ENCODE assay signal across 1 mouse cellular context in genomic region chr2:27999996-28000583, GRCm38 (mm10).
TF ChIP-seq lines count a peak whose summit lies in the region.

No protein-coding gene starts in this region.

TF ChIP-seq in MEL, 35 proteins besides CTCF, POLR2A, EP300 and RAD21 (continued from another document):
- TF ChIP-seq CHD1 (IDR thresholded peaks at IDR 0.05; ENCODE audit: low read depth, low read length), result 0 out of 2 replicates have a peak, but pooled peaks have one; percentile 25
- TF ChIP-seq ZKSCAN1 (IDR thresholded peaks at IDR 0.05; ENCODE audit: low read depth, low read length), result no peak
- TF ChIP-seq SMC3 (IDR thresholded peaks at IDR 0.05; ENCODE audit: low read depth, low read length), result 0 out of 2 replicates have a peak, but pooled peaks have one; percentile 1
- TF ChIP-seq MXI1 (IDR thresholded peaks at IDR 0.05; ENCODE audit: low read depth, low read length), result no peak; the same call in 1 of the 2 replicates
- TF ChIP-seq CHD2 (IDR thresholded peaks at IDR 0.05; ENCODE audit: low read length), result no peak
- TF ChIP-seq E2F4 (IDR thresholded peaks at IDR 0.05; ENCODE audit: borderline replicate concordance, low read depth, low read length), result no peak
- no peak for TF ChIP-seq HCFC1 (IDR thresholded peaks at IDR 0.05; ENCODE audit: low read depth, low read length)
- peak; percentile 38; the same call in 1 of the 2 replicates for TF ChIP-seq NELFE (IDR thresholded peaks at IDR 0.05; ENCODE audit: low read depth, low read length)
